Mouse (Mus musculus) T-helper 2 cell (primary cell): ENCODE data around the gene Smyd2.

Source experiments
- in situ Hi-C: fragments of 300-600 bp; cut with MboI, MseI; formaldehyde crosslinking; loops from one replicate; pipeline ENCODE4 v1.15.1; 2025; ENCODE audit warnings: high pct_unique_total_duplicates

Smyd2 gene

GRCm38 (mm10) chr1:189879212-189879611 is 43.0 kb downstream of the Smyd2 start:
- in situ Hi-C loops = loop anchor here (5.0 kb wide), 1 partner anchor 172 kb away; no protein-coding TSS in a partner anchor

- in situ Hi-C loops = loop anchor here (5.0 kb wide), 1 partner anchor 169 kb away; no protein-coding TSS in a partner anchor
Observed at GRCm38 (mm10) chr1:189876162-189876561, 46.0 kb downstream of the Smyd2 start.

DNA sequence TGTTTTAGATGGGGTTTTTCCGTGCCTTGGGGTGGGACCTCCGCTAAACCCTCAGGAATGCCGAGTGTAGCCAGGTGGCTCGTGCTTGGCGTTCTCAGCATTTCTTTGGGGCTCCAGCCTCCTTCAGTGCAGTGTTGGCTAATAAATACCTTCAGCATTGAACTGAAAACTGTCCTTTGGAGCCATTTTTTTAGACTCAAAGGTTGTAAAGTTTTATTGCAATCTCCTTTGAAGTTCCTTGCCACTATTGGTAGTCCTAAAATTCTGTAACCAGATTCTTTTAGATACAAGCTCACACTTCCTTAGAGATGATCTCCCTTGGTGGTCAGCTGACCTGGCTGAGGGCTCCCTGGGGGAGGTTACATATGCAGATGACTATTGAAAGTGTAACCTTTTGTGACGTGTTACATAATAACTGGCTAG is 46.7 kb downstream of the Smyd2 start:
- in situ Hi-C loops = loop anchor here (5.0 kb wide), 1 partner anchor 168 kb away; no protein-coding TSS in a partner anchor

DNA sequence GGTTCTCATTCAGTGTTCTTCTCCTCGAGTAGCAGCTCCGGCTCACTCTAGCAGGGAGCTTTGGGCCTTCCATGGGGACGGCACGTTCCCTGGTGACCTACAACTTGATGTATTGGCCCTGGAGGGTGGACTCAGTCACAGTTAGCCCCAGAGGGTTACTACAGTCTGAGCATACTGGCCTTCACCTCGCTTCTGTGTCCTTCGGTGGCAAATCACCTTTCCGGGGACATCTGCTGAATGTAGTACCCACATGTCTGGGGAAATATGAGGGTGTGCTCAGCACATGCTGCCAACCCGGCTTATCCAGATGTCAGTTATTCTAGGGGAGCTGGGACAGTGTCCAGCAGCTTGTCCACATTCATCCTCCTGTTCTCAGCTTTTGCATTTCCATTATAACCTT is 48.6 kb downstream of the Smyd2 start:
- in situ Hi-C loops = loop anchor here (5.0 kb wide), 1 partner anchor 104 kb away; no protein-coding TSS in a partner anchor

DNA sequence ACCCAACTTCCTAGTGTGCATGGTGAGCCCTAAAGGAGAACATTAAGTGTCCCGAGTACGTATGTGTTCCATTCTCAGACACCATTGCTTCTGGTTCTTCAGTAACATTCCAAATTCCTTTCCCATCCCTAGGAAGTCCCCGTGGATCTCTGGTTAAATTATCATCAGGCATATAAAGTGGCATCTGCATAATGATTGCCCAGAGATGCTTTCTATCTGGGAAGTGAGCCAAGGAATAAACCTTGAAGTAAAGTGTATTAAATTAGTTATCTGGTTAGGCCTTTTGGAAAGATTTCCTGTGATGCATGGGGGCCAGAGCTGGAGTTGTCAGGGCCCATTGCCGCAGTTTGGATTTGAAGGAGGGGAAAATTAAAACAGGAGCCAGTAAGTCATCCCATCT is 50.1 kb downstream of the Smyd2 start:
- in situ Hi-C loops = loop anchor here (5.0 kb wide), 1 partner anchor 105 kb away; no protein-coding TSS in a partner anchor

DNA sequence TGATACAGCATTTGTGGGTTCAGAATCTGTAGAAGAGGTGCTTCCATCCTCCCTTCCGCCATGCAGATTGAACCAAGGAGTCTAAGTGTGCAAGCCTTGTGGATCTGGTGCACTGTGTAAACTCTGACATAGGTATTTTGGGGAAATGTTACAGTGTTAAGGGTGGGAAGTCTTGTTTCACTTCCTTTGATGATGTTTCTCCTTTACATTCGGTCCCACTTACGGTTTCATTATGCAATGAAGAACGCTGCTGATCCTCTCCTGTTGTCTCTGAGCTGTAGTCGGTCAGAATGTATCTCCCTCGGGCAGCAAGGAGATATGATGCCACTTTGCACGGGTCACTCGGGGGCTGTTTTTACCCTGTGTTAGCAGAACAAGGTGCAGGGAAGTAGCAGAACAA is 50.5 kb downstream of the Smyd2 start:
- in situ Hi-C loops = loop anchor here (5.0 kb wide), 1 partner anchor 106 kb away; no protein-coding TSS in a partner anchor

DNA sequence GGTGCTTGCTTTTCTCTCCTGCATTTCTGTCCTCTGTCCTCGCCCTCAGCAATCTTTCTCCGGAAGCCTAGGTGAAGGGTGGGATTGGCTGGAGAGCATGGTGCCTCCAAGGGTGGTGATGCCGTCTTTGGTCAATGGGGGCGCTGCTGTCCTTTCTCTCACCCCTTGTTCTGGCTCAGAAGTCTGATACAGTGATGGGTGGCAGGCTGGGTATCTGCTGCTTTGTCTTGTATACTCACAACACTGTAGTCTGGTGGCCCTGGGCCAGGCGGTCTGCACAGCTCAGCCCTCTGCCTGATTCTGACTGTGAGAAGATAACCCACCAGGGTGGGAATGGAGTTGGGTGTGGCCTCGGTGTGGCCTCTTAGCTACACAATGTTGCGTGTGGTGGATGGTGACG is 51.6 kb downstream of the Smyd2 start:
- in situ Hi-C loops = loop anchor here (5.0 kb wide), 1 partner anchor 107 kb away; no protein-coding TSS in a partner anchor

DNA sequence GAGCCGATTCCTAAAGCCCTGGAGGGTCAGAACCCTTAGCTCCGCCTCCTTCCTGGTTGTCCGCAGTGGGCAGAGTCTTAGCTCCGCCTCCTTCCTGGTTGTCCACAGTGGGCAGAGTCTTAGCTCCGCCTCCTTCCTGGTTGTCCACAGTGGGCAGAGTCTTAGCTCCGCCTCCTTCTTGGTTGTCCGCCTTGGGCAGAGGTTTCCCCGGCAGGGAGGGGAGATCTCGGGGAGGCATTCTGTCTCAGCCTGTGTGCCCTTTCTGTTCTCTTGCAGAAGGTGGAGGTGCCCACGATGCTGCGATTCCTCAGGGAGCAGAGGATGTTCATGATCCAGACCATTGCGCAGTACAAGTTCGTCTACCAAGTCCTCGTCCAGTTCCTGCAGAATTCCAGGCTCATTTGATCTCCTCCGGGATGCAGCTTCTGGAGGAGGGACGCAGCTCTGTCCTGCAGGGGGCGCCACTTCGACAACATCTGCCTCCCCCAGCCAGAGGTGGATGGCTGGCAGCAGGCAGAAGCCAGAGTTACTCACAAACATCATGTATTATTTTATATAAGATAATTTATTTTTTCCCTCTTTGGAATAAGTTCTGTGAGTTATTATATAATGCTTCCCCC is 52.4 kb downstream of the Smyd2 start:
- in situ Hi-C loops = loop anchor here (5.0 kb wide), 1 partner anchor 108 kb away; no protein-coding TSS in a partner anchor

DNA sequence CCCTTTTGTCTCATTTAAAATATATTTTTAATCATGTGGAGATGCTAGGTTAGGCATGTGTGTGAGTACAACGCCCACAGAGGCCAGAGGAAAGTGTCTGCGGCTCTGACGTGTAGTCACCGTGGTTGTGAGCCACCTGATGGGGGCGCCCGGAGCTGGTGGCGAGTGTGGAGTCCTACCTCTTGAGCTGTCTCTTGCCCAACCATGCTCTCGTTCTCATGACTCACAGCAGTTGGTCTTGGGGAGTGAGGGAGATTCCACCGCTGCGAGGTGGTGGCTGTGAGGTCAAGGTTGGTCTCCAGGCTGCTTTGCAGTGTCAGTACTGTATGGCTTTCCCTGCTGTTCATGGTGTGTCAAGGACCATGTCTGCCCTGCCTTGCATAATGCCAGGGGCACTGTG is 54.1 kb downstream of the Smyd2 start:
- in situ Hi-C loops = no loop called here

- in situ Hi-C loops = no loop called here
Observed at GRCm38 (mm10) chr1:189867497-189867896, 54.7 kb downstream of the Smyd2 start.

DNA sequence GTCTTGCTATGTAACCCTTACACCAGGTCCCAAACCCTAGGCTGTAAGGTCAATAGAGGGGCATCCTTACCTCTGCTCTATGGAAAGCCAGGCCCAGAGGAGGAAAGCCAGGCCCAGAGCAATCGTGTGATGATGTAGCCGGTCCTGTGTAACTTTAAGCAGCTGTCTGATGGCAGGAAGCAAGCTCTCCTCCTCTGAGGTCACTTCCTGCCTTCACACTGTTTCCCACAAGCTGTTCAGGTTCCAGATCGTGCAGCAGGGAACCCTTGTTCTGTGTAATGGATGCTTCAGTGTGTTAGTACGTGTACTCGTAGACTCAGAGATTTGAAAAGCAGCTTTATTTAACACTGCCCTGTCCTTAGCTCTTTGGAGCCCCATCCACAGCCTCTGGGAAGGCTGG is 55.1 kb downstream of the Smyd2 start:
- in situ Hi-C loops = no loop called here

DNA sequence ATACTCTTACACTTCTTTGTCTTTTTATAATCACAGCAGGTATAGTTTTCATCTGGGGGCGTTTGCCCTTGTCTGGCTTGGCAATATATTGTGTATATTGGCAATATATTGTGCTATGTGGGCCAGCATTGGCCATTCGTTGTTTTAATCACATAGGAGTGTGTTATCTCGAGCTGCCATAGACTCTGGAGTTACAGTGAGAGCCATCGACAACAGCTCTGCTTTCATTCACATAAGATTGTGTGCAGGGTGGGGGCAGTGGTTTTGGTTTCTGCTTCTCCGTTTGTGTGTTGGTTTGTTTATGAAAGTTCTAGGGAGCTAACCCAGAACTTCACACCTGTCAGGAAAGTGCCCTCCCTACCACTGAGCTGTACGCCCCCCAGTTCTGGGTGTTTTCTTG is 55.5 kb downstream of the Smyd2 start:
- in situ Hi-C loops = no loop called here

- in situ Hi-C loops = no loop called here
Observed at GRCm38 (mm10) chr1:189864846-189865560, 57.2 kb downstream of the Smyd2 start.

DNA sequence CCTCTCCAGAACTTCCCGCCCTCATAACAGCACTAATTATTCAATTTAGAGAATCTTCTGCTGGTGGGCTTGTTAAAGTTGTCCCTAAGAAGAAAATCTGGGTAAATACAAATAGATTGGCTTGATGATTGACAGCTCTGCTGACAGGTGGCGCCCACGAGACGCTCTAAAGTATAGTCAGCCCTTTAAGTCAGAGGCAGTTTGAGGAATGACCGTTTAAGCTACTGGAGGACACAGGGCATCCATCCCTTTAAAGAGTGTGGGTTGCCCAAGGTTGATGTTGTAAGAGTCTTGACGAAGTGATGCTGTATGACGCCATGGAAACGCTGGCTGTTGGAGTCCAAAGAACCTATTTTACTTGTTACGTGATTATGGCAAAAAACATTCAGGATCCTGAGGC is 57.9 kb downstream of the Smyd2 start:
- in situ Hi-C loops = no loop called here

GRCm38 (mm10) chr1:189863727-189864126 is 58.4 kb downstream of the Smyd2 start:
- in situ Hi-C loops = no loop called here

DNA sequence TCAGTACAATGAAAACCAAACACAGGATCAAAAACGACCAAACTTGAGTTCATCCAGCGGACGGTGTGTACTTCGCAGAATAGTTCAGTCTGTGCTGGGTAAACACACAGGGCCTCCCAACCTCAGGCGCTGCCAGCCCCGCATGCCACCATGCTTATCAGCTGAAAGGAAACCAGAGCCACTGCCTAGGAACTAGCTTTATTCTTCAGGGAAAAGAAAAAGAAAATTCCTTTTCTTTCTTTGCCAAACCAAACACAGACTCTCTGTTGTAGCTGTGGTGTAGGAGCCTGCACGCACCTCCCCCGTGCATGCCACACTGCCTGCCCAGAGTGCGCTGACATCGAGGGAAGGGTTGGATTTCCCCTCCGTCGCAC is 61.2 kb downstream of the Smyd2 start:
- in situ Hi-C loops = no loop called here

- in situ Hi-C loops = no loop called here
Observed at GRCm38 (mm10) chr1:189860112-189860941, 61.8 kb downstream of the Smyd2 start.

- in situ Hi-C loops = no loop called here
Observed at GRCm38 (mm10) chr1:189858377-189858776, 63.8 kb downstream of the Smyd2 start.

- in situ Hi-C loops = no loop called here
Observed at GRCm38 (mm10) chr1:189855739-189856138, 66.4 kb downstream of the Smyd2 start.

DNA sequence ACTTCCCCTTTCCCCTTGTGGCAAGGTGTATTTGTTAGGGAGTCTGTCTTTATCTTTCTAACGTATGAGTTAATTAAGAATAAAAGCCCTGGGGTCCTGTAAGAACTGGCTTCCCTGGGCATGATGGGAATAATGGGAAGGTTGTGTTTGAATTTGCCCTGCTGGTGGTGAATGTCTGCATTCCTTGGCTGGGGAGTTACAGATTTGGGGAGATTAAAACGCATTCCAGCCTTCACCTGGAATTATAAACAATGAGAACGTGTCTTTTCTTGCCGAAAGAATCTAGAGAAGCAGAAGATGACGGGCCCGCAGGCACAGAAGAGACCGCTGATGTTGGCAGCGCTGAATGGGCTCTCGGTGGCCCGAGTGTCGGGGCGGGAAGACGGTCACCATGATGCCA is 67.5 kb downstream of the Smyd2 start:
- in situ Hi-C loops = no loop called here

- in situ Hi-C loops = no loop called here
Observed at GRCm38 (mm10) chr1:189852456-189852855, 69.7 kb downstream of the Smyd2 start.

- in situ Hi-C loops = no loop called here
Observed at GRCm38 (mm10) chr1:189852051-189852450, 70.1 kb downstream of the Smyd2 start.
